Mouse (Mus musculus) bone marrow, adult 2 months (tissue): ENCODE results near the gene Washc2.

Source experiments
- CTCF ChIP-seq: fragments of 200-500 bp; IDR thresholded peaks from 2 replicates; pipeline ENCODE4 v1.5.1; 2011; ENCODE audit warnings: low read length, control low read depth; ENCODE audit not compliant: control insufficient read depth, insufficient read depth
- POLR2A ChIP-seq: fragments of 200-500 bp; IDR thresholded peaks from 2 replicates; pipeline ENCODE4 v1.6.1; 2011; ENCODE audit warnings: low read depth, mild to moderate bottlenecking, control low read depth, low read length, borderline replicate concordance; ENCODE audit not compliant: control insufficient read depth

DNA sequence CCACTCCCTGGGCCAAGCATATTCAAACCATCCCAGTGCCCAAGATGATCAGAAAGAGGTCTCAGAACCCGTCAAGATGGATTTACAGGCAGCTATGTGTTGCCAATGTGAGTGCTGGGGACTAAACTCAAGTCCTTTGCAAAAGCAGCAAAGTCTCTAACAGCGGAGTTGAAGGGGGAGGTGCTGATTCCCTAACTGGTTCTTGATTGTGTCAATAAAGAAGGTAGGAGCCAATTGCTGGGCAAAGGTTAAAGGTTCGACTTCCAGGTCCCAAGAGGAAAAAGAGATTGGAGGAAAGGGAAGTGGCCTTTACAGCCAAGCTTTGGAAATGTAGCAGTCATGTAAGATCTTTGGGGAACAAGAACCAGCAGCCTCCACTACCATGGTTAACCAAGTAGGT lies 27.1 kb upstream of the Washc2 start:
- no peak for TF ChIP-seq CTCF
- TF ChIP-seq POLR2A = no peak
